Mouse (Mus musculus) large intestine, adult 2 months (tissue): Measurements from ENCODE around the gene Dusp6. TPM values are rescaled to one million over a fixed set of nuclear protein-coding genes. Genes with fewer than 3 reads are reported as not detected.

ENCODE experiments used
- DNase-seq: peaks from one replicate; pipeline ENCODE4 v3.0.0-alpha.2; 2012; ENCODE audit warnings: low read depth, low spot score
- WGBS: fragments of 180-500 bp; shearing (Covaris S2); methylation state at CpG from one replicate; pipeline ENCODE4 v1.1.7; 2018; 5-methylcytosine and 5-hydroxymethylcytosine counted together
- polyA plus RNA-seq: library from polyadenylated mRNA; depleted of rRNA; stranded (reverse); fragments of >200 nt; gene quantifications from 2 replicates; pipeline ENCODE4 v1.2.3, GENCODE M21; 2012

Gene Dusp6
- polyA plus RNA-seq, 1 experiment: 63.7 TPM

DNA sequence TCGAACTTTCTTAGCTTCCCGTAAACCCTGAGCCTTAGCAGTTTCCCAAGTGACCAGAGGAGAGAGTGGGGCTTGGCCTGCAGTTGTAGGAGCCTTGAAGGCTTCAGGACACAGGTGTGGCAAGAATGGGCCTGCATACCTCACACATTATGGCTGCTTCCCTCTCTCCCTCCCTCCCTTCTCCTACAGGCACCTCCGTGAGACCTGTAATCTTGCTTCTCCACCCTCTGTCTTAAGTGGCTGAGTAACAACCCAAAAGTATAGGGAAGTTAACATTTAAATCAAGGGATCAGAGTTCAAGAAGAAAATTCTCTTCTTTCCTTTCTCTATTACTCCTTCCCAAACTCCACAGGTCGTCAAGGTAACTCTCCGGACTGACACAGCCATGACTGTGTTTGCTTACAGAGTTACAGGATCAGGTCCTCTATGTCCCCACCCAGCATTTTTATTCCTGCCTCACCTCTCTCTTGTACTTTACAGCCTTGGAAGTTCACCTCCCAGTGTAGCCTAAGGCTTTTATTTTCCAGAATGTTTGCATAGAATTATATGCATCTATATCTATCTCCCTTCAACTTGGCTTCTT is 19.0 kb upstream of the Dusp6 start:
- no peak for DNase-seq
- 23% methylated on average over 5 of the region's 5 CpGs for WGBS

DNA sequence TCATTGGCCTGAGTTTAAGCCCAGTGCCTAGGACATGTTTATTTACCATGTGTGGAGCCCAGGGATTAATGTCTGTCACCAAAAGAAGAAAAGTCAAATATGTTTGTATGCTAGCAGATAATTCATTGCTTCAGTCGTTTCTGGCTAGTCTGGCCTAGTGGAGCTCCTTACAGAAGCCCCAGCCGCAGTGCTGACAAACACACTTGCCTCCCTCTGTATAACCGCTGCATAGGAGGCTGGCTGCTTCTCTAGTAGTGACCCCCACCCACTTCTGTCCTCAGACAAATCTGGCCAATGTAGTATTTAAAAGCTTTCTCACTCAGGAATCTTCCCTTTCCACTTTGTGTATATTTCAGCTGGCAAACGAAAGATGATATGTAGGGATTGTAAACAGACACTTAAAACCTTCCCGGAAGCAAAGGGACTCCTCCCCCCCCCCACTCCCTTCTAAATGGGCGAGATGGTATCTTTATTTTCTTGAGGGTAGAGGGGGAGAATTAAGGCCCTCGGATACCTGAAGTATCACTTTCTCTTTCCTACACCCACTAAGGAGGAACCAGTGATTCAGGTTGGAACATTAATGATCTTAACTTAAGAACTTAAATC is 18.3 kb upstream of the Dusp6 start:
- DNase-seq: no peak
- WGBS: 18% methylated on average over 7 of the region's 7 CpGs

GRCm38 (mm10) chr10:99246797-99247508 is 16.1 kb upstream of the Dusp6 start:
- WGBS: 85% methylated on average over 20 of the region's 20 CpGs

GRCm38 (mm10) chr10:99250874-99251281 is 12.2 kb upstream of the Dusp6 start:
- DNase-seq: no peak
- WGBS: 70% methylated on average over 11 of the region's 11 CpGs

More at GRCm38 (mm10) chr10:99246797-99247508, 16.1 kb upstream of the Dusp6 start:
- DNase-seq: no peak

GRCm38 (mm10) chr10:99253412-99253811 is 9.6 kb upstream of the Dusp6 start:
- DNase-seq: no peak
- 66% methylated on average over 2 of the region's 2 CpGs for WGBS

DNA sequence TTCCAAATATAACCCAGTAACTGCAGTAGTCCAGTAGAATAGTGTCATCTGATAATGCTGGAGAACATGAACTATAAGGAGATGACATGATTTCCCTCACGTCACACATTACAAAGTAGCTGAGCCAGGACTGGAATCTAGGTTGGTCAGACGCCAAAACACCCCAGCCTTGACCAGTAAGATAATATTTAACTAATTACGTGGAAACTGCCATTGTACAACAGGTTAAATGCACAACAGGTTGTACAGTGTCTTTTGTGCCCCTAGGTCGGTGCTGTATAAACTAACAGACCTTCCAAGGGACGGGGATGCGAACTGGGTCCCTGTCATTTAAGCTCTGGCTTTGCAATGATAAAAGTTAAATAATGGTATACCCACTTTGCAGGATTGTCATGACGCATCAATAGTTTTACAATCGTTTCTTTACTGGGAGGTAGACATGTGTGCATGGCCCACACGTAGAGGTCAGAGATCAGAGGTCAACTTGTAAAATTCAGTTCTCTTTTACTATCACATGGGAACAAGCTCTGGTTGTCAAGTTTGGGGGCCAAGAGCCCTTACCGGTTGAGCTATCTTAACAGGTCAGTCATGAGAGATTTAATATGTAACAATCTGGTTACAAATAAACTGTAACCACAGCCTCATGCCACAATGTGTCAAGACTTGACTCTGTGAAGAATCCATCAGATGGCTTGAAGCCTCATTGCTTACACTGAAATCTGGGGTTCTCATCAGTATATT is 7.0 kb upstream of the Dusp6 start:
- WGBS: 32% methylated on average over 10 of the region's 10 CpGs
- DNase-seq: no peak

- DNase-seq: no peak
- WGBS: 49% methylated on average over 5 of the region's 5 CpGs
Measured at GRCm38 (mm10) chr10:99257531-99257930, 5.5 kb upstream of the Dusp6 start.

- no peak for DNase-seq
- 80% methylated on average over 8 of the region's 8 CpGs for WGBS
Measured at GRCm38 (mm10) chr10:99259840-99260239, 3.2 kb upstream of the Dusp6 start.

- WGBS: under 1% methylated on average over 30 of the region's 30 CpGs
- DNase-seq: no peak
Measured at GRCm38 (mm10) chr10:99261151-99261635, 1.8 kb upstream of the Dusp6 start.

DNA sequence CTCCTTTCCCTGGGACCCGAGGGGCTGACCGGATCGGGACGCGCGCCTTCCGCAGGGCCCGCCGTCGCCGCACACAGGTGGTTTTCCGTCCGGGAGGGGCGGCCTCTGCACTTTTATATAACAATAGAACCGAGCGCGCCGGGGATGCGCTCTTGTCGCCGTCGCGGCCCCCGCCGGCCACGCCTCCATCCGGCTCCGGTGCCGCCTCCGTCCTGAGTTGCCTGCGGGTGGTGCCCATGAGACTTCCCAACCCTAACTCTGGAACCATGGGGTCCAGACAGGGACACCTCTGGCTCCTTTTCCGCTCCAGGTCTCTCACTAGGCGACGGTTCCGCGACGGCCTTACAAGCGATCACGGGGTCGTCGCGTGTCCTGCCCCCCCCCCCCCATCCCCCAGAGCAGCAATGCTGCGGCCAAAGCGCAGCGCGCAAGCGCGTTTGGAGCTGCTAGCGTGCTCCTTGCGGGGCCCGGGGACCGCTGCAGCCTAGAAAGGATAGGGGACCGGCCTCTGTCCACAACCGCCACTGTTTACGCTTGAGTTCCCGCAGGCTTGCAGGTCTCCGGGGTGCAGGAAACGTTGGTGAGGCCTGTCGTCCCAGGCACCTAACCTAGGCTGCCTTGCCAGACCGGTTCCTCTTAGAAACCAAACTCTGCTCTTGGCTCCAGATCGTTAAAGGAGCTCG is 1.3 kb upstream of the Dusp6 start:
- no peak for DNase-seq
- WGBS: under 1% methylated on average over 62 of the region's 62 CpGs

- WGBS: under 1% methylated on average over 20 of the region's 20 CpGs
Measured at GRCm38 (mm10) chr10:99262319-99262866, 638 bp upstream of the Dusp6 start.

GRCm38 (mm10) chr10:99263419-99264221 is 589 bp downstream of the Dusp6 start:
- no peak for DNase-seq
- under 1% methylated on average over 66 of the region's 66 CpGs for WGBS

More at GRCm38 (mm10) chr10:99262319-99262866, 638 bp upstream of the Dusp6 start:
- no peak for DNase-seq

DNA sequence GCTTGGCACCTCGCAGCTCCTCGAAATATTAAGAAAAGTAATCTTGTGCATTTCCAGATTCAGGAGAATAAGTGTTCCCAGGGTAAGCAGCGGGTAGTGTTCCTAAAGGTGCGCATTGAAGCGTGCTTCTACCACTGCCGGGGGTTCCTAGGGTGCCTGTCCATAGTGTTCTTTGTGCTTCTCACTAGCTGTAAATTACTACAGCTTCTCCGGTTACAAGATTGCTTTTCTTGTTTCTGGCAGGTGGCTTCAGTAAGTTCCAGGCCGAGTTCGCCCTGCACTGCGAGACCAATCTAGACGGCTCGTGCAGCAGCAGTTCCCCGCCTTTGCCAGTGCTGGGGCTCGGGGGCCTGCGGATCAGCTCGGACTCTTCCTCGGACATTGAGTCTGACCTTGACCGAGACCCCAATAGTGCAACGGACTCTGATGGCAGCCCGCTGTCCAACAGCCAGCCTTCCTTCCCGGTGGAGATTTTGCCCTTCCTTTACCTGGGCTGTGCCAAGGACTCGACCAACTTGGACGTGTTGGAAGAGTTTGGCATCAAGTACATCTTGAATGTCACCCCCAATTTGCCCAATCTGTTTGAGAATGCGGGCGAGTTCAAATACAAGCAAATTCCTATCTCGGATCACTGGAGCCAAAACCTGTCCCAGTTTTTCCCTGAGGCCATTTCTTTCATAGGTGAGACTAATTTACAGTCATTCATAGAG is 1.4 kb downstream of the Dusp6 start:
- WGBS: 1% methylated on average over 26 of the region's 26 CpGs
- DNase-seq: no peak

DNA sequence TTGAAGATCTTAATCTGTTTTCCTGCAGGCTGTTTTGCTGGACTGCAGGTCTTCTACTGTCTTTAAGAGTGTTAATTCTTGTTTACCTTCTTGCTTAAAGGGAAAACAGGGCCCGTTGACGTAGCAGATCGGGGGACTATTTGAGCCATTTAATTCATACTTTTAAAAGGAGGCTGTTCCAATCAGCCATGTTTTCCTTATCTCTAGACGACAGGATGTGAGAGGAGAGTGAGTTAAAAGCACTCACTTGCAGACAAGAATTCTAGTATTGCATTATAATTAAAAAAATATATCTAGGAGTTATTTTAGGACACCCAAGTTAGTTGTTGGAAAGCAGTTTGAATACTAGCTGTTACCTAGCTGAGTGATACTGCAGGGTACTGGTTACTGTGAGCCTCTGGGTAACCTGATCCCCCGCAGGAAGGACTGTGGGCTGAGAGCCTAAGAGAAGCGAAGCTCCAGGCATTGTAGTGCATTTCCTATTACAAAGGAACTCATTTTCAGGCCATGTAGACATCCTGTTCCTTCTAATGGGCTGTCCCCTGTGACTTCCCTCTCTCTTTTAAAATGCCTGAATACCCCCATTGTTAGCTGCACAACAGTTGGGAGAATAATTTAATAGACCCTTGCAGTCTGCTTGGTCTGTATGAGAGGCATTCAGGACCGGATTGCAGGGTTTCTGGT is 2.1 kb downstream of the Dusp6 start:
- 4% methylated on average over 7 of the region's 7 CpGs for WGBS

GRCm38 (mm10) chr10:99266025-99266424 is 3.0 kb downstream of the Dusp6 start:
- 25% methylated on average over 14 of the region's 14 CpGs for WGBS
- DNase-seq: no peak

More for the DNA sequence above, 2.1 kb downstream of the Dusp6 start:
- no peak for DNase-seq

DNA sequence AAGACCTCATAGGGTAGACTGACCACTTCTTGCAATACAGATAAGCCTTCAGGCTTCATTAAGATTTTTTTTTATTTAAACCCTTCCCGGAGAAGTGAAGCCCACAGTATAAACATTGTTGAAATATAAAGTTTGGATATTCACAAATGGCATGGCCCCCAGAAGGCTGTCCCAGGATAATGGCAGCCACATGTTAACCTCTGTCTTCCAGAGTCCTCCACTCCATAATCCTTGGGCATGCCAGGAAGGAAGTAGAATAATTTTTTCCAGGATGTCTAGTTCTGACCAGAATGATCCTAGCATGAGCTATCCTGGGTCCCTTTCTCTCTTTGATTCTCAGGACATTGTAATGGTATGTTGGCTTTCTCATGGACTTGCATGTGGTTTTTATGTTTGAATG is 4.6 kb downstream of the Dusp6 start:
- WGBS: 72% methylated on average over 1 of the region's 1 CpGs
- no peak for DNase-seq
